Mouse (Mus musculus) liver, embryonic 14.5 days (tissue): ENCODE measurements around the gene Fryl.
"Not testable (repeated sequence)": the region's sequence is repeated elsewhere in the genome, so short reads cannot be mapped to it uniquely, and the experiment has no call there.

ENCODE experiments used
- CTCF ChIP-seq: IDR thresholded peaks from 2 replicates; pipeline ENCODE4 v1.5.1; 2016; ENCODE audit warnings: antibody characterized with exemption, low read depth, control low read depth
- EP300 ChIP-seq: IDR thresholded peaks from 2 replicates; pipeline ENCODE4 v1.6.1; 2016; ENCODE audit warnings: antibody characterized with exemption, low read depth

DNA sequence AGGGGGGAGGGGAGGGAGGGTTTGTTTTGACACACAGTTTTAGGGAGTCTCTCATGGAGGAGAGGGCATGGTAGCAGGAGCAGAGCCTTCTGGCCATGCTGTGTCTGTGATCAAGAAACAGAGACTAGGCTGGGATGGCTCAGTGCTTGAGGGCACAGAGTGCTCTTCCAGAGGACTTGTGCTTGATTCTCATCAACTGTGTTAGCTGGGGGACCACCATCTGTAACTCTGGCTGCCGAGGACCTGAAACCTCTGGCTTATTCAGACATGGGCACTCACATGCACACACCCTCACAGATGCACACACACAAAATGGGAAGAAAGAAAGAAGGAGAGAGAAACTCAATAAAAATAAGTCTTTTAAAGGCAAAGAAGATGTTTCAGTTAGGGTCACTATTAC is 257.9 kb downstream of the Fryl start:
- TF ChIP-seq EP300, CTCF: not testable (repeated sequence)
